Mouse (Mus musculus): ENCODE measurements around the gene Zfp638. TPM values are rescaled to one million over a fixed set of nuclear protein-coding genes. Genes with fewer than 3 reads are reported as not detected.
"Not testable (repeated sequence)": the region's sequence is repeated elsewhere in the genome, so short reads cannot be mapped to it uniquely, and the experiment has no call there.

Zfp638 gene
- total and polyA plus RNA-seq, 3 experiments: 7.1 to 118 (median 82.6) TPM

DNA sequence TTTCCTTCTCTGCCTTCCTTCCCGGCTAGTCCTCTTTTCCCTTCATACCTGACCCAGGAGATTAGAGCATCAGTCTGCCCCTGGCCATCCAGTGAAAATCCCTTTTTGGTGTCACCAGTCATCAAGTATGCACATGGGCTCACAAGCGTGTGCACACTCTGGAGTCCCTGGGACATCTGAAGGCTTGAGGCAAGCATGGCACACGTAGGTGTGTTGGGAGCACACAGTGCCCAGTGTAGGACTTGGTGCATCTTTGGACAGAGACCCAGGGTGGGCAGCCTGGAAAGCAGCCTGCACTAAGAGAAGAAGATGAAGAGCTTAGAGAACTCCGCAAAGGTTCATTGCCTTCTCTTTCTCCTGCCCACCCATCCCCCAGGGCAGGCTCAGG lies 143.0 kb downstream of the Zfp638 start:
- no peak for DNase-seq

GRCm38 (mm10) chr6:84010303-84011225 lies 143.7 kb downstream of the Zfp638 start:
- DNase-seq: peak; percentile 33

DNA sequence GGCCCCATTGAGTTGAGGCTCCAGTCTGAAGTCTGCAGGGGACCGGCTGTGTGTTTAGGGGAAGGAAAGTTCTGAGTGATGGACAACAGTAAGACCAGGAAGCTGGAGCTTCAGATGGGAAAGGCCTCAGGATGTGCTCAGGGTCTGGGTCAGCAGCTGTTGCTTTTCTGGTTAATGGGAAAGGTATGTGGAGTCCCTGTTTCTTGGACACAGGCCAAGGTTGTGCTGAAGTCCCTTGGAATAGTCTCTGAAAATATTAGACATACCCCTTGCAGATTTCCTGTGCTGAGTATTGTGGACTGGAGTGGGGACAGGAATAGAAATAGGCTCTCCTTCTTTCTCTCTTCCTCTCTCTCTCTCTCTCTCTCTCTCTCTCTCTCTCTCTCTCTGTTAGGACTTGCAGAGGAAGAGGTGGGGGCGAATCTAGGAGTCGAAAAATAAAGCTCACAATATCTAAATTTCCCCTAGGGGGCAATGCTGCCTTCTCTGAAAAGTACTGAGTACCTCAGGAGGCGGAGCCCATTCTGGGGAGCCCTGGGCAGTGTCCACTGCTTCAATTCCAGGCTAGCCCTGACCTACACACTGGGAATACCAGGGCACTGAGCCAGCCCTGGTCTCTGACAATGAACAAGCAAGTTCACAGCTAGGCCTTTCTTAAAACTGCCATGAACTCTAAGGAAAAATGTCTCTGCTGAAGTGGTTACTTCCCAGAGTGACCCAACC lies 148.2 kb downstream of the Zfp638 start:
- peak; percentile 76 for DNase-seq

DNA sequence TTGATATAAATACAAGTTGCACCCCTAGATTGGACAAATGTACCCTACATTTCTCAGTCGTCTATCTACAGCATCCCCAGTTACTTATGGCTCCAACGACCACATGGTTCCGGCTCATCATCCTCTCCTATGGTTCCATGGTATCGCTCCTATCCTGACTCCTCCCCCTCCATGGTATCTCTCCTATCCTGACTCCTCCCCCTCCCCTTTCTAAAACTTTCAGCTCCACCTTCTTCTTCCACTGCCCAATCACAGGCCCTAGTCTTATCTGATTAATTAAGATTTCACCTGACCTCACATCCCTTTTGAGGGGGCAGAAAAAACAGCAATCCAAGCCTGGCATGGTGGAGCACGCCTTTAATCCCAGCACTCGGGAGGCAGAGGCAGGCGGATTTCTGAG lies 149.9 kb downstream of the Zfp638 start:
- DNase-seq: no peak

DNA sequence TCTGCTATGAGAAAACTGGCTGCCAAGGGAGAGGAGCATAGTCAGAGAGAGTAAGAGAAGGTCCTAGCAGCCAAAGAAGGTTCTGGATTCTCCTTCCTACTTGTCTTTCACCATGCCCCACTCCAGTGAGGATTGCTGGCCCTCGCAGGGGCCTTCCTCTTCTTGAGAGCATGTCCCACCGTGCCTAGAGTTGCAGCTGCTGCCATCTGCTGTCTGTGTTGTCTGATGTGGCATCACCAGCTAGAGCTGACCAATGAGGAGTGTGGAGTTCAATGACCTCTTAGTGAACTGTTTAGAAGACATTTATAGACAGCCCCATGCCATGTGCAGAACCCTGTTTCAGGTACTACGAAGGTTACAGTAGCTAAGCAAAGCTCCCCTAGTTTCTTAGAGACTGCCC lies 150.5 kb downstream of the Zfp638 start:
- DNase-seq: no peak

DNA sequence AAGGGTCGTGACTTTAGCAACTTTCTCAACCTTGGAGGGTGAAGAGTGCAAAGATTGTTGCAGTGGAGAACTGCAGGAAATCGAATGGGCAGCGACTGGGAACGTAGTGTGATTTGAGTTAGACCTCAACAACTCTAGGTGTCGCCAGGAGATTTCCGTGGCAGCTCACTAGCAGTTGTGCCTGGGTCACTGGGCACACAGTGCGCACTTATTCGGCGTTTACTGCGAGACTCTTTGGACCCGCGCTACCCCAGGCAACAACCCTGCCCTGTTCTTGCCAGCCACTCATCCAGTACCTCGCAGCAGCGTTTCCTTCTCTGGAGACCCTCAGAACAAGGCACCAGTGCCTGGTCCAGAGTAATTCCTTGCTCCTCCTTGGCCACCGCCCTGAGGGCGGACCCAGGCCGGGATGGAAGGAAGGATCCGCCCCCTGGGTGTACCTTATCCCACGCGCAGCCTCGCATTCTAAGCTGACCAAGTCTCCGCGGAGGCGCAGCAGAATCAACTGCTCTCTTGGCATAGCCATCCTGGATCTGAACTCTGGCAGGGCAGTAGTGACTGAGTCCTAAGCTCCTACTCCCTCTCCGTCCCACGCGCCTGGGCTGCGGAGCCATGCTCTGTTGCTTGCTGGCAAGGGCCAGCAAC lies 152.1 kb downstream of the Zfp638 start:
- DNase-seq: peak; percentile 84

GRCm38 (mm10) chr6:84020002-84020401 lies 153.1 kb downstream of the Zfp638 start:
- DNase-seq: no peak

GRCm38 (mm10) chr6:84021990-84022389 lies 155.1 kb downstream of the Zfp638 start:
- DNase-seq: no peak

GRCm38 (mm10) chr6:84025636-84026035 lies 158.7 kb downstream of the Zfp638 start:
- no peak for DNase-seq

- DNase-seq: no peak
Observed at GRCm38 (mm10) chr6:84028791-84029190, 161.9 kb downstream of the Zfp638 start.

GRCm38 (mm10) chr6:84029775-84030174 lies 162.9 kb downstream of the Zfp638 start:
- DNase-seq: no peak

GRCm38 (mm10) chr6:84032516-84032915 lies 165.6 kb downstream of the Zfp638 start:
- DNase-seq: not testable (repeated sequence)

Other genes starting within 250 kb of the Zfp638 start
- under 1 TPM in 1 of 2 experiments, not detected in 1; 0.23 TPM for gene Clec4f, start 210.9 kb upstream of the Zfp638 start, total RNA-seq (2021)
- gene Clec4f, start 210.9 kb upstream of the Zfp638 start, polyA plus RNA-seq (2012; rRNA removed): not detected in 2 replicates
- gene Cd207, start 189.3 kb upstream of the Zfp638 start, total RNA-seq (2021): not detected
- 0.10 TPM in 1 of 2 replicates, not detected in the other for gene Cd207, start 189.3 kb upstream of the Zfp638 start, polyA plus RNA-seq (2012; rRNA removed)
- not detected for gene Vax2, start 155.8 kb upstream of the Zfp638 start, total RNA-seq (2021)
- not detected in 2 replicates for gene Vax2, start 155.8 kb upstream of the Zfp638 start, polyA plus RNA-seq (2012; rRNA removed)
- gene Atp6v1b1, start 124.1 kb upstream of the Zfp638 start, total RNA-seq (2021): not detected
- not detected in 2 replicates for gene Atp6v1b1, start 124.1 kb upstream of the Zfp638 start, polyA plus RNA-seq (2012; rRNA removed)
- not detected for gene Ankrd53, start 104.5 kb upstream of the Zfp638 start, total RNA-seq (2021)
- gene Ankrd53, start 104.5 kb upstream of the Zfp638 start, polyA plus RNA-seq (2012; rRNA removed): 0.06 TPM in 1 of 2 replicates, not detected in the other
- 100 to 1,000 TPM; 181 to 195 TPM for gene Tex261, start 91.3 kb upstream of the Zfp638 start, total RNA-seq (2021)
- 148 and 156 TPM in 2 replicates for gene Tex261, start 91.3 kb upstream of the Zfp638 start, polyA plus RNA-seq (2012; rRNA removed)
- gene Nagk, start 72.1 kb upstream of the Zfp638 start, total RNA-seq (2021): 10 to 100 TPM; 39.9 to 46.9 TPM
- gene Nagk, start 72.1 kb upstream of the Zfp638 start, polyA plus RNA-seq (2012; rRNA removed): 23.2 and 29.4 TPM in 2 replicates
- 10 to 100 TPM; 22.0 to 36.9 TPM for gene Paip2b, start 35.4 kb upstream of the Zfp638 start, total RNA-seq (2021)
- gene Paip2b, start 35.4 kb upstream of the Zfp638 start, polyA plus RNA-seq (2012; rRNA removed): 3.6 and 5.0 TPM in 2 replicates
- gene Dysf, start 141.5 kb downstream of the Zfp638 start, total RNA-seq (2021): 10 to 100 TPM; 54.4 to 64.2 TPM
- 21.3 and 31.0 TPM in 2 replicates for gene Dysf, start 141.5 kb downstream of the Zfp638 start, polyA plus RNA-seq (2012; rRNA removed)

All from adrenal gland, adult 2 months (tissue).